Mouse (Mus musculus): ENCODE measurements at regions not wholly inside any gene's neighbourhood (a gene's known extent, or its start where the extent isn't known, plus 50 kb on each side); places are given as distances from the start of the nearest gene placed in this dataset.

GRCm38 (mm10) chr4:22047730-22048455, 116.8 kb downstream of the Faxc start:
- no peak for DNase-seq (ENCODE audit: low read depth, low spot score)

- no peak for DNase-seq (ENCODE audit: low read depth, low spot score)
Measured at GRCm38 (mm10) chr4:22066785-22067433, 135.8 kb downstream of the Faxc start.

- DNase-seq (ENCODE audit: low read depth, low spot score): no peak
Measured at GRCm38 (mm10) chr4:22067678-22068299, 136.7 kb downstream of the Faxc start.

GRCm38 (mm10) chr4:22088209-22088787, 157.2 kb downstream of the Faxc start:
- DNase-seq (ENCODE audit: low read depth, low spot score): no peak

- DNase-seq (ENCODE audit: low read depth, low spot score): no peak
Measured at GRCm38 (mm10) chr4:22089637-22090041, 158.5 kb downstream of the Faxc start.

- no peak for DNase-seq (ENCODE audit: low read depth, low spot score)
Measured at GRCm38 (mm10) chr4:22090536-22090935, 159.4 kb downstream of the Faxc start.

- no peak for DNase-seq (ENCODE audit: low read depth, low spot score)
Measured at GRCm38 (mm10) chr4:22092551-22092950, 161.4 kb downstream of the Faxc start.

- DNase-seq (ENCODE audit: low read depth, low spot score): no peak
Measured at GRCm38 (mm10) chr4:22095257-22096031, 164.3 kb downstream of the Faxc start.

- DNase-seq (ENCODE audit: low read depth, low spot score): no peak
Measured at GRCm38 (mm10) chr4:22098605-22099004, 167.5 kb downstream of the Faxc start.

GRCm38 (mm10) chr4:22102478-22102877, 171.3 kb downstream of the Faxc start:
- DNase-seq (ENCODE audit: low read depth, low spot score): no peak

- DNase-seq (ENCODE audit: low read depth, low spot score): no peak
Measured at GRCm38 (mm10) chr4:22103001-22103587, 172.0 kb downstream of the Faxc start.

GRCm38 (mm10) chr4:22106883-22107282, 175.8 kb downstream of the Faxc start:
- DNase-seq (ENCODE audit: low read depth, low spot score): no peak

- no peak for DNase-seq (ENCODE audit: low read depth, low spot score)
Measured at GRCm38 (mm10) chr4:22109410-22109809, 178.3 kb downstream of the Faxc start.

- no peak for DNase-seq (ENCODE audit: low read depth, low spot score)
Measured at GRCm38 (mm10) chr4:22110400-22110799, 179.3 kb downstream of the Faxc start.

GRCm38 (mm10) chr4:22112209-22112608, 181.1 kb downstream of the Faxc start:
- DNase-seq (ENCODE audit: low read depth, low spot score): no peak

GRCm38 (mm10) chr4:22114451-22114850, 183.3 kb downstream of the Faxc start:
- no peak for DNase-seq (ENCODE audit: low read depth, low spot score)

- DNase-seq (ENCODE audit: low read depth, low spot score): no peak
Measured at GRCm38 (mm10) chr4:22119877-22120276, 188.7 kb downstream of the Faxc start.

GRCm38 (mm10) chr4:22120953-22121352, 189.8 kb downstream of the Faxc start:
- no peak for DNase-seq (ENCODE audit: low read depth, low spot score)

GRCm38 (mm10) chr4:22121397-22121796, 190.3 kb downstream of the Faxc start:
- no peak for DNase-seq (ENCODE audit: low read depth, low spot score)

GRCm38 (mm10) chr4:22124836-22125235, 193.7 kb downstream of the Faxc start:
- no peak for DNase-seq (ENCODE audit: low read depth, low spot score)

GRCm38 (mm10) chr4:22130511-22130910, 199.4 kb downstream of the Faxc start:
- no peak for DNase-seq (ENCODE audit: low read depth, low spot score)
